ENCODE assay signal across 11 mouse cellular contexts in the genomic region with DNA sequence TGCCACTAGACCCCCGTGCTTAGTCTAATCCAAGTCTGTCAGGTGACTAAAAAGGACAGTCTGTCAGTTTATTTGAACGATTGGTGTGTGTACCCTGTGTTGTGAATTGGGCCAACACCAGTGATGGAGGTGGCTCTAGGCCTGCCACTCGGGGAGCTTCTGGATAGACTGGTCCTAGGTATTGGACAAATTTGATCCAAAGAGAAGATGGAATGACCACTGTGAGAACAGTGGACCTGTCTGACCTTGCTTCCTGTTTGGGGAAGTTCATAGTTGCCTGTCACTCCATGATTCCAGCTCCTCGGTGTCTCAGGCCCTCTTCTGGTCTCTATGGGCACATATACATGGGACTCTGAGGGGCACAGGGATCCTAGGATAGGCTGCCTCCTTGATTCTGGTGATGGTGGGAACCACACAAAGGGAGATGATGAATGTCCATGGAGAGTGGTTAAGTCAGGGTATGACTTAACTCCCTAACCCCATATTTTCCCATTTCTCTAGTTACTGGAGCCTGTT. TPM values are rescaled to one million over a fixed set of nuclear protein-coding genes. Genes with fewer than 3 reads are reported as not detected.
A peak's percentile ranks its signal among the peaks of the same experiment; 100 is the strongest.
DNase-seq lines count a peak whose midpoint lies in the region; ATAC-seq and TF ChIP-seq lines count a peak whose summit lies in the region.
"Had no signal": no experiment of that assay in that cellular context is flagged by ENCODE, and none has a peak within 500 bp of the region (broad histone marks: within the 10 kb centered on the region; RNA-seq: fewer than 3 reads in every experiment).

No protein-coding gene starts in this region.

- peaks cover 11% of the 10 kb centered on the region; the same call in 1 of the 2 replicates for H3K79me2 ChIP-seq in liver, adult 2 months (ENCODE audit: control insufficient read depth, insufficient read depth, low read length)

- H3K27ac ChIP-seq in liver, adult 2 months (replicated peaks; ENCODE audit: insufficient read depth, low read depth, low read length), result no peak overlapping the region
- H3K27ac ChIP-seq in embryonic facial prominence, embryonic 14.5 days (replicated peaks; ENCODE audit: low read depth, low read length), result no peak overlapping the region
- H3K27ac ChIP-seq in limb, embryonic 10.5 days, result peak overlapping the region; percentile 96
- no peak overlapping the region for H3K27ac ChIP-seq in neural tube, embryonic 13.5 days (replicated peaks)

- no peak for DNase-seq in liver, adult 2 months (ENCODE audit: extremely low read depth, low read depth, low spot score)
- no peak for DNase-seq in liver
- no peak for DNase-seq in embryonic facial prominence, embryonic 14.5 days (ENCODE audit: low spot score)
- DNase-seq in limb, embryonic 10.5 days (ENCODE audit: low spot score), result no peak
- no peak for DNase-seq in right cerebral cortex, postnatal 14 days
- DNase-seq in left cerebral cortex, adult 9 months (ENCODE audit: low spot score in 2 of 2), result no peak
- DNase-seq in layer of hippocampus, adult 11-12 months (ENCODE audit: low spot score), result no peak
- DNase-seq: adrenal gland, postnatal 14 days; layer of hippocampus, postnatal 36 days; thymus, postnatal 14 days had no signal

- H3K9ac ChIP-seq in liver, adult 2 months (ENCODE audit: low read depth, low read length), result peak overlapping the region; percentile 55
- peak overlapping the region; percentile 98 for H3K9ac ChIP-seq in embryonic facial prominence, embryonic 14.5 days (ENCODE audit: low read depth, low read length)
- H3K9ac ChIP-seq in neural tube, embryonic 13.5 days, result peak overlapping the region; percentile 95

- peaks cover 26% of the 10 kb centered on the region for H3K4me1 ChIP-seq in liver, adult 2 months (ENCODE audit: control insufficient read depth, insufficient read depth, low read length)
- peaks cover 16% of the 10 kb centered on the region; the same call in 1 of the 2 replicates for H3K4me1 ChIP-seq in embryonic facial prominence, embryonic 14.5 days (ENCODE audit: control insufficient read depth, insufficient read depth, low read length)
- peaks cover 27% of the 10 kb centered on the region for H3K4me1 ChIP-seq in limb, embryonic 10.5 days
- H3K4me1 ChIP-seq in neural tube, embryonic 13.5 days (replicated peaks), result peaks cover 22% of the 10 kb centered on the region

- H3K4me2 ChIP-seq in embryonic facial prominence, embryonic 14.5 days (ENCODE audit: low read depth, low read length), result peak overlapping the region; percentile 63
- H3K4me2 ChIP-seq in neural tube, embryonic 13.5 days, result peak overlapping the region; percentile 93

- TF ChIP-seq CTCF in liver, adult 2 months (IDR thresholded peaks at IDR 0.05; ENCODE audit: low read depth, low read length), result no peak

- H3K36me3 ChIP-seq in liver, adult 2 months (ENCODE audit: control insufficient read depth, insufficient read depth, low read length), result peaks cover 15% of the 10 kb centered on the region
- peaks cover 44% of the 10 kb centered on the region for H3K36me3 ChIP-seq in embryonic facial prominence, embryonic 14.5 days (ENCODE audit: control insufficient read depth, insufficient read depth, low read length)
- H3K36me3 ChIP-seq in limb, embryonic 10.5 days, result peaks cover 47% of the 10 kb centered on the region
- H3K36me3 ChIP-seq in neural tube, embryonic 13.5 days, result peaks cover 37% of the 10 kb centered on the region

- ATAC-seq in embryonic facial prominence, embryonic 14.5 days (ENCODE audit: low read depth), result no peak
- no peak for ATAC-seq in neural tube, embryonic 13.5 days (ENCODE audit: low read depth)

- no peak for TF ChIP-seq POLR2A in liver, adult 2 months (IDR thresholded peaks at IDR 0.05; ENCODE audit: extremely low read depth, insufficient read depth, low read length)

- no peaks in the 10 kb centered on the region for H3K9me3 ChIP-seq in embryonic facial prominence, embryonic 14.5 days (ENCODE audit: control insufficient read depth, low read length)
- no peaks in the 10 kb centered on the region for H3K9me3 ChIP-seq in limb, embryonic 10.5 days (replicated peaks)
- no peaks in the 10 kb centered on the region for H3K9me3 ChIP-seq in neural tube, embryonic 13.5 days

- H3K4me3 ChIP-seq in liver, adult 2 months (ENCODE audit: insufficient read depth, low read depth, low read length), result peak overlapping the region; percentile 83
- peak overlapping the region; percentile 91 for H3K4me3 ChIP-seq in embryonic facial prominence, embryonic 14.5 days (ENCODE audit: low read depth, low read length)
- H3K4me3 ChIP-seq in limb, embryonic 10.5 days, result peak overlapping the region; percentile 93
- peak overlapping the region; percentile 67 for H3K4me3 ChIP-seq in neural tube, embryonic 13.5 days

- 7% methylated on average over 4 of the region's 4 CpGs for WGBS in liver, adult 2 months
- WGBS in embryonic facial prominence, embryonic 14.5 days, result 32% methylated on average over 4 of the region's 4 CpGs
- 41% methylated on average over 4 of the region's 4 CpGs for WGBS in limb, embryonic 10.5 days
- 46% methylated on average over 4 of the region's 4 CpGs for WGBS in neural tube, embryonic 13.5 days

- no peaks in the 10 kb centered on the region for H3K27me3 ChIP-seq in liver, adult 2 months (ENCODE audit: control insufficient read depth, insufficient read depth, low read length)
- H3K27me3 ChIP-seq in embryonic facial prominence, embryonic 14.5 days (replicated peaks; ENCODE audit: control insufficient read depth, insufficient read depth, low read length), result no peaks in the 10 kb centered on the region
- H3K27me3 ChIP-seq in limb, embryonic 10.5 days (ENCODE audit: low read depth, poor library complexity, severe bottlenecking), result no peaks in the 10 kb centered on the region
- H3K27me3 ChIP-seq in neural tube, embryonic 13.5 days, result no peaks in the 10 kb centered on the region

RNA-seq across cellular contexts. Expression of gene Rps16, which starts 1.3 kb away (rescaled TPM):
- 110 and 136 TPM in 2 replicates for total RNA-seq in liver, adult 2 months (2014; rRNA removed)
- 471 and 577 TPM in 2 replicates for polyA plus RNA-seq in liver, adult 2 months (2012; rRNA removed)
- polyA plus RNA-seq in embryonic facial prominence, embryonic 14.5 days (2014; fragmentation: Nextera tagmentation; extraction: Ambion mirVana), result 1,196 and 1,252 TPM in 2 replicates
- 972 and 1,174 TPM in 2 replicates for polyA plus RNA-seq in limb, embryonic 10.5 days (2016; fragmentation: Nextera tagmentation; extraction: Ambion mirVana)
- 533 and 537 TPM in 2 replicates for polyA plus RNA-seq in neural tube, embryonic 13.5 days (2015; fragmentation: Nextera tagmentation; extraction: Ambion mirVana)

RNA-seq across cellular contexts. Expression of gene Supt5, which starts 13.2 kb away (rescaled TPM):
- total RNA-seq in liver, adult 2 months (2014; rRNA removed), result 15.1 and 20.7 TPM in 2 replicates
- 52.3 and 67.3 TPM in 2 replicates for polyA plus RNA-seq in liver, adult 2 months (2012; rRNA removed)
- 70.5 and 82.3 TPM in 2 replicates for polyA plus RNA-seq in embryonic facial prominence, embryonic 14.5 days (2014; fragmentation: Nextera tagmentation; extraction: Ambion mirVana)
- 123 and 124 TPM in 2 replicates for polyA plus RNA-seq in limb, embryonic 10.5 days (2016; fragmentation: Nextera tagmentation; extraction: Ambion mirVana)
- polyA plus RNA-seq in neural tube, embryonic 13.5 days (2015; fragmentation: Nextera tagmentation; extraction: Ambion mirVana), result 92.1 and 94.1 TPM in 2 replicates

RNA-seq across cellular contexts. Expression of gene Plekhg2, which starts 20.7 kb away (rescaled TPM):
- total RNA-seq in liver, adult 2 months (2014; rRNA removed), result 0.65 and 1.3 TPM in 2 replicates
- polyA plus RNA-seq in liver, adult 2 months (2012; rRNA removed), result 3.3 and 3.5 TPM in 2 replicates
- polyA plus RNA-seq in embryonic facial prominence, embryonic 14.5 days (2014; fragmentation: Nextera tagmentation; extraction: Ambion mirVana), result 41.1 and 51.3 TPM in 2 replicates
- 90.5 and 118 TPM in 2 replicates for polyA plus RNA-seq in limb, embryonic 10.5 days (2016; fragmentation: Nextera tagmentation; extraction: Ambion mirVana)
- polyA plus RNA-seq in neural tube, embryonic 13.5 days (2015; fragmentation: Nextera tagmentation; extraction: Ambion mirVana), result 33.8 and 35.8 TPM in 2 replicates

RNA-seq across cellular contexts. Expression of gene Zfp36, which starts 28.3 kb away (rescaled TPM):
- total RNA-seq in liver, adult 2 months (2014; rRNA removed), result 16.4 and 25.4 TPM in 2 replicates
- polyA plus RNA-seq in liver, adult 2 months (2012; rRNA removed), result 41.1 and 54.3 TPM in 2 replicates
- 13.5 and 14.4 TPM in 2 replicates for polyA plus RNA-seq in embryonic facial prominence, embryonic 14.5 days (2014; fragmentation: Nextera tagmentation; extraction: Ambion mirVana)
- 7.5 and 7.9 TPM in 2 replicates for polyA plus RNA-seq in limb, embryonic 10.5 days (2016; fragmentation: Nextera tagmentation; extraction: Ambion mirVana)
- 4.9 and 6.5 TPM in 2 replicates for polyA plus RNA-seq in neural tube, embryonic 13.5 days (2015; fragmentation: Nextera tagmentation; extraction: Ambion mirVana)

RNA-seq across cellular contexts. Expression of gene Timm50, which starts 39.9 kb away (rescaled TPM):
- 22.6 and 24.9 TPM in 2 replicates for total RNA-seq in liver, adult 2 months (2014; rRNA removed)
- 49.4 and 52.6 TPM in 2 replicates for polyA plus RNA-seq in liver, adult 2 months (2012; rRNA removed)
- polyA plus RNA-seq in embryonic facial prominence, embryonic 14.5 days (2014; fragmentation: Nextera tagmentation; extraction: Ambion mirVana), result 124 and 134 TPM in 2 replicates
- polyA plus RNA-seq in limb, embryonic 10.5 days (2016; fragmentation: Nextera tagmentation; extraction: Ambion mirVana), result 223 and 243 TPM in 2 replicates
- 125 and 131 TPM in 2 replicates for polyA plus RNA-seq in neural tube, embryonic 13.5 days (2015; fragmentation: Nextera tagmentation; extraction: Ambion mirVana)
